Mouse (Mus musculus) spleen, postnatal 14 days (tissue): ENCODE data around the gene Dnajc8.
"Not testable (repeated sequence)": the region's sequence is repeated elsewhere in the genome, so short reads cannot be mapped to it uniquely, and the experiment has no call there.

ENCODE experiments used
- DNase-seq, 2 experiments: peaks; one replicate each; pipeline ENCODE4 v3.0.0; 2021 to 2022; ENCODE audit warnings: low spot score in 2 of 2

The Dnajc8 gene

DNA sequence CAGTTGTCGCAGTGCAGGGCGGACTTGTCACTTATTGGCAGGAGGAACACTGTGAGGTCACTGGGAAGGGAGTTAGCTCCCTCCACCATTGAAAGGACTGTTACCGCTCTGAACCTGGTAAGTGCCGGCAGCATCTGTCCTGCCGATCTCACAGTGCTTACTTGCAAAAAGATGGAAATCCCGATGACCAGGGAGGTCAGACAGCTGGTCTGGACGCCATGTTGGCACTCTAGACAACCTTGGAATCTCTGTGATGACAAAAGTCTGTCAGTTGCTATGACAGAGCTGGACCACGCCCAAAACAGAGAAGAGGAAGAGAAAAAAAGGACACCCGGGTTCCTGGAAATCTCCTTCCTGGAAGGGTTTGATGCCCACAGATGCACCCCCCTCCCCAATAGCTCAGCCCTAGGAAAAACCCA is 32.0 kb downstream of the Dnajc8 start:
- no peak for DNase-seq

DNA sequence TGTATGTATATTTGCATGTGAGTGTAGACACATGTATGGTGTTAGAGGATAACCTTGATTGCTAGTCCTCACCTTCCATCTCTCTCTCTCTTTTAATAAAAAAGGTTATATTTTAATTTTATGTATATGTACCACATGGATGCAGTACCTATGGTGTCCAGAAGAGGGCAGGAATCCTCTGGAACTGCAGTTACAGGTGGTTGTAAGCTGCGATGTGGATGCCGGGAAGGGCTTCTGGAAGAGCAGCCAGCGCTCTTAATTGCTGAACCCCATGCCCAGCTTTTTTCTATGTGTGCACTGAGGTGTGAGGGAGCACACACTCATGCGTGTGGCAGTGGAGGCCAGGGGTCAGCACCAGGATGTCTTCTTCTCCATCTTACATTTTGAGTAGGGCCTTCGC is 33.8 kb downstream of the Dnajc8 start:
- no peak for DNase-seq

DNA sequence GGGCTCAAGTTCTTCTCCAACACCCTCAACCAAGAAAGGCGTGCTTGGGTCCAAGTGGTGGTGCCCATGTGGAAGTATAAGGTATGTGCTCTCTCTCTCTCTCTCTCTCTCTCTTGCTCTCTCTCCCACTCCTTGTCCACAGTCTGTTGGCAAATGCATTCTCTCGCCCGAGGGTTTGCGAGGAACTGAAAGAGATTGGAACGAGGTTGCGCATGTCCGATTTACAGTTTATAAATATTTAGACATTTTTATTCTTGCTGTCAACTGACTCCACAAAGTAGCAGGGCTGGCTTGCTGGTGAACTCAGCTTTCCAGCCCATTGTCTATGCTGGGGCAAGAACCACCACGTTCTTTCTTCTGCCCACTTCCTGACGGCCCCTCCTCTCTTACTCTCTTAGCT is 35.8 kb downstream of the Dnajc8 start:
- DNase-seq, result no peak

DNA sequence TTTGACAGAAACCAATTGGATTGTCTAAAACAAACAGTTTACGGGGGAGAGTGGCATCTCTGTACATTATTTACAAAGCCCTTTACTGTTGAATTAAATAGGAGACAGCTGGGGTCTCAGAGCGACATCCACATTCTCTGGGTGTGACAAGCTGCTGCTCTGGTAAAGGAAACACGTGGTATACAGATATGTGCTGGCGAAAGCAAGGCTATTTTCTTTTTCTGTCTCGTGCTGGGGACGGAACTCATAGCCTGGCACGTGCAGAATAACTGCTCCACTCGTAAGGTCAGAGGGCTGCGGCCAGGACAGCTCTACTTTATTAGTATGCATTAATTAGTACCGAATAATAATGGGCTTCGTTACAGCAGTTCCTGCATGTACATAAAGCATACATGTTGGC is 38.0 kb downstream of the Dnajc8 start:
- DNase-seq, result no peak

DNA sequence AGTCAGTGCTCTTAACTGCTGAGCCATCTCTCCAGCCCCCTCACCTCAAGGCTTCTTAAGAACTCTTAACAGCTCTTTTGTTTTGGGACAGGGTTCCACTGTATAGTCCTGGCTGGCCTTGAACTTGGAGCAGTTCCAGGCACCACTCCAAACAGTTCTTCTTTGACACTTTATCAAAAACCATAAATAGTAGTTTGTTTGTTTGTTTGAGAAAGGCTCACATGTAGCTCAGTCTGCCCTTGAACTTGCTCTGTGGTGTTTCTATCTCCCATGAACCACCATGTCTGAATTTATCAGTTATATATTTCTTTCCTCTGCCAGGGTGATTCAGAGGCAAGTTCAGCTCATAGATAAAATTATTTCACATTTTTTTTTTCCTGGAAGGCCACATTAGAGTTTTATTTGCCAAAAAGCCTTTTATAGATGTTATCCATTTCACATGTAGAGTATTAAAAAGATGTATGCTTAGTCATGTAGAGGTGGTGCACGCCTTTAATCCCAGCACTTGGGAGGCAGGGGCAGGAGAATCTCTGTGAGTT is 39.5 kb downstream of the Dnajc8 start:
- DNase-seq, result no peak

DNA sequence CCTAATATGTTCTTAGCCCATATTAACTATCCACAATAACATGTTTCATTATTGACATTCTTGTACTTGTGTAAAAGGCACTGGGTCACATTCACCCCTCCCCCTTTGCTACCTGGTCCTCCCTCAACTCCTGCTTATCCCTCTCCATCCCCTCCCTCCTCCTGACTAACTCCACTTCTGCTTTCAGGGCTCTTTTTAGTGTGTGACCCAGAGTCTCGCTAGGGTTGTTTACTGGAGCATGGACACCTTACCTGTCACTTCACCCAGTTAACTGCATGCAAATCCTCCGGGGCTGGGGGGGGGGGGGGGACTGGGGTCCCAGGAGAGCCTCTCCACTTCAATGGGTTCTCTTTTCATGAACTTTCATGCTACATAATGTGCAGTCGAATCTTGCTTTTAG is 48.4 kb downstream of the Dnajc8 start:
- no peak for DNase-seq

DNA sequence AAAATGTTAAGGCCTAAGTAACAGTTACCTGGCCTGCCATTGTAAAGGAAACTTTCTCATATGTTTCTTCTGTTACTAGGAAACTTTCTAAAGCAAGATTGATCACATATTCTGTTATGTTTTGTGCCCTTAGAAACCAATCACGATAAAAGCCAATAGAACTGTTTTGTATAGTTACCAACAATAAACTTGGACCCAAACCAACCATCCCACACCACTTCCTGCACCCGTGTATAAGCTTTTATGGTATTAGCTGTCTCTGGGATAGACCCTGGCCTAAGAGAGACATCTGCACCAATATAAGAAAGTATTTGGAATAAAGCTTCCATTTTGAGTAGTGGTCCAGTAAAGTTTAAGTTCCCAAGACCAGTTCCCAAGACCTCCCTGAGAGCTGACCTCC is 49.6 kb downstream of the Dnajc8 start:
- DNase-seq, result no peak

DNA sequence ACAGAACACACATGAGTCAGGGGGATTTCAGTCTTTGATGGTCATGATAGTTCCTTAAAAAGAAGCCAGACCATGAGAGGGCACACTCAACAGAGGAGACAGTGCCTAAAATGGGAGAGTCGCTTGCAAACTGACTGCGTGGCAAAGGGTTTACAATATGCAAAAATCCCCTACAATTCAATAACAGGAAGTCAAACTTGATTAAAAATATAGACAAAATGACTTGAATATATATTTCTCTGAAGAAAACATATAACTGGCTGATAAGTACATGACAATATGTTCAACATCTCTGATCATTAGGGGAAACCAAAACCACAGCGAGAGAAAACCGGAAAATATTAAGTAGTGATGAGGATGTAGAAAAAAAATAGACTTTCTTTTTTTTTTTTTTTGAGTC is 50.9 kb downstream of the Dnajc8 start:
- no peak for DNase-seq

DNA sequence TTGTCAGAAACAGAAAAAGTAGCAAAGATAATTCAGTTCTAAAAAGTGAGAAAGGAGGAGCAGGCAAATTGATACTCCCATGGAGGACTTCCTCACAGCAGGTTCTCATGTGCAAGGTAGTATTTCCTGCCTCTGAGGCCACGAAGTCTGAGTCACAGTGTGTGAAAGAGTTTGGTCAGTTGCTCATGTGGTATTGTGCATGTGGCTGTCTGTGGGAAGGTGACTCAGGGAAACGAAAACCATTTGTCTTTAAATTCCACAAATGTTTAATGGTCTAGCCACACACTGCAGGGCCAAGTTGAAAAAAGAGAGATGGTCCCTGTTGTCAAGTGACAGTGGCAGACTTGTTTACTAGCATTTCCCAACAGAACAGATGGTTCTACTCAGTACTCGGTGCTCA is 53.2 kb downstream of the Dnajc8 start:
- DNase-seq, result no peak

DNA sequence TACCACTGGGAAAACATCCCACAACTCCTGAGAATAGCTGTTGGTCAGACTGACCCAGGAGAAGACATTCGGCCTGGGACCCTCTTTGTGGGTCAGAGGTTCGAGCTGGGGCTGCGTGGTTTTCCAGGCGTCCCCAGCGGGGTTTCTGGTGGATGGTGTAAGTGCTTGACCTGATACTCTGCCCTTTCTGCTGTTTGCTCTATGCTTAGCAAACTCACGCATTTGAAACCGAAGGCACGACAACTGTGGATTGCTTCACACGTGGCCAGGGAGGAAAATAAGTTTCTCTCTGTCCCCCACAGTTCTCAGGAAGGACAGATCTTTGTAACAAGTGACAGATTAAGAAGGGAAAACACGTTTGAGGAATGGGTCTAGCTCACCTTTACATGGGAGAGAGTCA is 55.3 kb downstream of the Dnajc8 start:
- DNase-seq, result no peak

DNA sequence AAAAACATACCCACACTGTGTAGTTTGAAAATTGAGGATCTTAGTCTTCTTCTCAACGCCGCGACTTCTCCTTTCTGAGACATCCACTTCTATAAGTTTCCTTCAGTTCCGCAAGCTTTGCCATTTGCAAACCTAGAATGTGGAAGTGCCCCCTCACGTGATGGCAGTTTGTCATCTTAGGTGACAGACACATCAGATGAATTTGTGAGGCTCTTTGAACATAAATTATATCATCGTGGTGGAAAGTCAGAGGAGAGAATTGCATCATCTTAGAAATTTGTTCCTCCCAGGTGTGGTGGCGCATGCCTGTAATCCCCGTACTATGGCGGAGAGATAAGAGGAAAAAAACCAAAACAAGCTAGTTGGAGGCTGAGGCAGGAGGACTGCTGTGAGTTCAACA is 57.6 kb downstream of the Dnajc8 start:
- DNase-seq, result peak in 1 of 2 experiments; percentile 35

DNA sequence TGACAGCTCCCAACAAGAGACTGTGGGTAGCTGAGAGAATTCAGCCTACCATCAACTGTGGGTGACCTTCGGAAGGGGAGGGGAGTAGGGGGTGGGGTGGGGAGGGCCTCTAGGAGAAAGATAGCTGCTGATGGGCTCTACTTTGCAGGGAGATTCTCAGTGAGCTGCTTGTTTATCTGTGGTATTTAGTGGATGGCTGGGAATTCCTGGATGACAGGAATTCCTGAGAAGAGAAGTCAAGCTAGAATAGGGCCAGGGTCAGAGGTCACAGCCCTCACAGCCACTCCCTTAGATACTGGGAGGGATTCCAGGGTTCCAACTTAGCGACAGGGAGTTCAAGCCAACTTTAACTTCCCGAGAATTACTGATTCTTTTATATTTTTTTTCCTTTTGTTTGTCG is 58.8 kb downstream of the Dnajc8 start:
- DNase-seq, result no peak

DNA sequence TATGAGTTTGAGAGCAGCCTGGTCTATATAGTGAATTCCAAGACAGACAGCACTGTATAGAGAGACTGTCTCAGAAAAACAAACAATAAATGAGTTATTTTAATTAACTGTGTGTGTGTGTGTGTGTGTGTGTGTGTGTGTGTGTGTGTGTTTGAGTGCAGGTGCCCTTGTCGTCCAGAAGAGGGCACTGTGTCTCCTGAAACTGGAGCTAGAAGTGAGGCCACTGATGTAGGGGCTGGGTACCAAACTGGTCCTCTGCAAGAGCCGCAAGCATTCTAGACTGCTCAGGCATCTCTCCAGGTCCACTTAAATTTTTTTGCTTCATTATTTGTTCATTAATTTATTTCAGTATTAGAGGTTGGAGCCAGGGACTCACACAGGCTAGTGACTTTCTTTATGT is 63.5 kb downstream of the Dnajc8 start:
- no peak for DNase-seq

DNA sequence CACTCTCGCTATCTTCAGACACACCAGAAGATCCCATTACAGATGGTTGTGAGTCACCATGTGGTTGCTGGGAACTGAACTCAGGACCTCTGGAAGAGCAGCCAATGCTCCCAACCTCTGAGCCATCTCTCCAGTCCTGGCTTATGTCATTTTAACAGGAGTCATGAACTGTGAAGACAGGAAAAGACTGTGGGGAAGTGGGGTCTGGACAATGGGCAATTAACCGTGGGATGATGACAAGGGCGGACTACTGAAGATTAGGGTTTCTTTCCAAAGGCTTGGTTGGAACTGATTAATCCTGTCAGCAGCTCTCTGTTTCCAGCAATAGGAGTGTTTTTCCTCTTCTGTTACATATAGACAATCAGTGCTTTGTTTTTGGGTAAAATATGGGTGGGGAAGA is 64.4 kb downstream of the Dnajc8 start:
- no peak for DNase-seq

DNA sequence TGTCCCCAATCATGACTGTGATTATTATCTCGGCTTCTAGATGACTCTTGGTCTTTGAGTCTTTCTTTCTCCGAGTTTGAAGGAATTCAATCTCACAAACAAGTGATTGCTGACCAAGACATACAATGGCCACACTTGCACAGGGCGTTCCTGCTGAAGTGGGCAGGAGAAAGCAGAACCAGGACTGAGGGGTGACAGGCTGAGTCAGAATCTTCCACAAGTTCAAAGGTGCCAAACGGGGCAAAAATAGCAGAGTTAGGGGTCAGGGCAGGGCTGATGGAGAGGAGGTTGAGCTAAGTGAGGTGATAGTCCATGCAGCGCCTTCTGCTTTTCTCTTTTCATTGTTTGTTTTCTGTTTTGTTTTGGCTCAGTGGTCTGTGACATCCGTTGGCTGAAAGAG is 65.1 kb downstream of the Dnajc8 start:
- no peak for DNase-seq

DNA sequence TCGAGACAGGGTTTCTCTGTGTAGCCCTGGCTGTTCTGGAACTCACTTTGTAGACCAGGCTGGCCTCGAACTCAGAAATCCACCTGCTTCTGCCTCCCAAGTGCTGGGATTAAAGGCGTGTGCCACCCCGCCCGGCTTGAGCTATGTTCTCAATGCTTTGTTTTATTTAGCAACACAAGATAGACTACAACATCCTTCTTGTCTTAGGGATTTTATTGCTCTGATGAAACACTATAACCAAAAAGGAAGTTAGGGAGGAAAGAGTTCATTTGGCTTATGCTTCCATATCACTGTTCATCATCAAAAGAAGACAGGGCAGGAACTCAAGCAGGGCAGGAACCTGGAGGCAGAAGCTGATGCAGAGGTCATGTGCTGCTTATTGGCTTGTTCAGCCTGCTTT is 65.9 kb downstream of the Dnajc8 start:
- DNase-seq, result not testable (repeated sequence)
